Mouse (Mus musculus) heart, adult 2 months (tissue): ENCODE measurements around the gene Fhdc1. TPM values are rescaled to one million over a fixed set of nuclear protein-coding genes. Genes with fewer than 3 reads are reported as not detected.

Experiments used
- DNase-seq, 2 experiments: peaks; one replicate each; pipeline ENCODE4 v3.0.0; 2021
- H3K27ac ChIP-seq: fragments of 200-600 bp; 2 replicates; pipeline ENCODE4 v1.8.1; 2022
- H3K27me3 ChIP-seq: fragments of 200-500 bp; 2 replicates; pipeline ENCODE4 v1.6.1; 2012; ENCODE audit warnings: mild to moderate bottlenecking, low read length, inconsistent platforms, mixed read lengths; ENCODE audit not compliant: control insufficient read depth, insufficient read depth
- H3K36me3 ChIP-seq: fragments of 200-500 bp; 2 replicates; pipeline ENCODE4 v1.6.1; 2012; ENCODE audit warnings: low read length, inconsistent platforms; ENCODE audit not compliant: control insufficient read depth, insufficient read depth
- H3K4me1 ChIP-seq: fragments of 200-500 bp; 2 replicates; pipeline ENCODE4 v1.6.1; 2011; ENCODE audit warnings: low read length; ENCODE audit not compliant: control insufficient read depth, insufficient read depth
- H3K4me3 ChIP-seq: fragments of 200-600 bp; 2 replicates; pipeline ENCODE4 v1.8.1; 2022
- H3K79me2 ChIP-seq: fragments of 200-500 bp; replicated peaks from 2 replicates; pipeline ENCODE4 v1.6.1; 2012; ENCODE audit warnings: mild to moderate bottlenecking, inconsistent platforms, low read length, moderate library complexity, mixed read lengths; ENCODE audit not compliant: control insufficient read depth, insufficient read depth
- H3K9ac ChIP-seq: fragments of 200-500 bp; 2 replicates; pipeline ENCODE4 v1.6.1; 2012; ENCODE audit warnings: low read depth, mild to moderate bottlenecking, control low read depth, inconsistent platforms, low read length, mixed read lengths
- CTCF ChIP-seq: fragments of 200-600 bp; IDR thresholded peaks from 2 replicates; pipeline ENCODE4 v1.8.1; 2022; ENCODE audit warnings: antibody characterized with exemption, mild to moderate bottlenecking, moderate library complexity
- EP300 ChIP-seq: fragments of 200-500 bp; IDR thresholded peaks from 2 replicates; pipeline ENCODE4 v1.6.1; 2011; ENCODE audit warnings: low read depth, low read length, control low read depth; ENCODE audit not compliant: insufficient read depth
- POLR2A ChIP-seq: fragments of 200-500 bp; IDR thresholded peaks from 2 replicates; pipeline ENCODE4 v1.6.1; 2011; ENCODE audit warnings: mild to moderate bottlenecking, low read depth, low read length, control low read depth; ENCODE audit not compliant: insufficient read depth
- WGBS: fragments of 180-500 bp; shearing (Covaris S2); methylation state at CpG from one replicate; pipeline ENCODE4 v1.1.7; 2018; 5-methylcytosine and 5-hydroxymethylcytosine counted together
- intact Hi-C: fragments of 180-260 bp; cut with DNase I; formaldehyde crosslinking; loops from one replicate; pipeline ENCODE4 v1.15.1; 2025
- long read RNA-seq: library from polyadenylated mRNA; stranded (forward); transcript quantifications from one replicate; pipeline ENCODE4 v2.0.0, GENCODE M21; 2021
- polyA plus RNA-seq: library from polyadenylated mRNA; depleted of rRNA; stranded (reverse); fragments of >200 nt; gene quantifications from 2 replicates; pipeline ENCODE4 v1.2.3, GENCODE M21; 2012; rRNA removed
- total RNA-seq, 2 experiments: library from RNA; stranded (reverse); gene quantifications; 2 replicates each; pipeline ENCODE4 v1.2.3; 2021

The Fhdc1 gene
- total RNA-seq (under 1 TPM; 0.59 to 0.60 TPM), polyA plus RNA-seq (0.09 and 0.39 TPM in 2 replicates)
- long read RNA-seq: 0 reads

DNA sequence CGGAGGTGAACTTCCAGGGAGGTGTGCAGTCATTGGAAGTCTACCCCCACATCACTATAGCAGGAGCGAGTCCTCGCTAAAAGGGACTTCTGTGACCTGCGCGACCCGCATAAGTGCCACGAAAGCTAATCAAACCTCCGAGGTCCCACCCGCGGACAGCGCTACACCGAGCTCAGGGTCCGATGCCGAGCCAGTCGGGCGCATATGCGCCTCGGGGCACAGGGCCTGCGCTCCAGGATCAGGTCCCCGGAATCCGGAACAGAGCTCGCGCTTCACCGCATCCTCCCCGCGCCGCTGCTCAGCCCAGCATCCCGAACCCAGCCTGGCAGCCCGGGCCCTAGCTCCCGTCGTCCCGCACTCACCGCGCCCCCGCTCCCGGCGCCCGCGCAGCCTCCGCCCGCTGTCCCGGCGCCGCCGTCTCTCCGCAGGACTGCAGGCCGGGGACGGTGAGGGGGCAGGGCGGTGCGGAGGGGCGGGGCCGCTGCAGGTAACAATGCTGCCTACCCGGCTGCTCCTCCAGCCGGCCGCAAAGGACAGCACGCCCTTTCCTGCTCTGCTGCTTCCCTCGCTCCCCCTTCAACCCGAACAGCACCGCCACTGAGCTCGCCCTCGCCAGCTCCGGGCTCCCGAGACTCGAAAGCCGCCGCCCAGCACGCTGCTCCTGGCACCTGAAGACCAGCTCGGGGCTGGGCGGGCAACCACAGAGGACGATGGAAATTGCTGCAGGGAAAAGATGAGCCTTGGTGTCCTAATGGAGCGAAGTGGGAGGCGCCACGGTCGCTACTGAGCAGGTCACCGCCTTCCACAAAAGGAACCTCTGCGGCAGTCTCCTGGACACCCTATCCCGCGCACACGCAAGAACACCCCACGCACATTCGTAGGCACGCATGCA lies at the start of gene Fhdc1:
Gene Fhdc1, minus strand, starts transcription at position 424 of the 892 bp plus-strand sequence.
- under 1% methylated on average over 81 of the region's 82 CpGs for WGBS
- intact Hi-C loops: loop anchor here (2.0 kb wide), 1 partner anchor 63 kb away; no protein-coding TSS in a partner anchor
- Histone ChIP-seq H3K27me3 (peaks cover 3% of the 10 kb centered on the region), H3K9ac (peak within 1 kb of the TSS; percentile 70), H3K4me1 (peaks cover 2% of the 10 kb centered on the region; the same call in 1 of the 2 replicates), H3K36me3 (no peaks in the 10 kb centered on the region), H3K79me2 (no peaks in the 10 kb centered on the region), H3K27ac (no peak within 1 kb of the TSS), H3K4me3 (peak within 1 kb of the TSS; percentile 58)
- TF ChIP-seq CTCF (peak; percentile 14; the same call in 1 of the 2 replicates), POLR2A (no peak)
- DNase-seq: peak; percentile 55 to 60

DNA sequence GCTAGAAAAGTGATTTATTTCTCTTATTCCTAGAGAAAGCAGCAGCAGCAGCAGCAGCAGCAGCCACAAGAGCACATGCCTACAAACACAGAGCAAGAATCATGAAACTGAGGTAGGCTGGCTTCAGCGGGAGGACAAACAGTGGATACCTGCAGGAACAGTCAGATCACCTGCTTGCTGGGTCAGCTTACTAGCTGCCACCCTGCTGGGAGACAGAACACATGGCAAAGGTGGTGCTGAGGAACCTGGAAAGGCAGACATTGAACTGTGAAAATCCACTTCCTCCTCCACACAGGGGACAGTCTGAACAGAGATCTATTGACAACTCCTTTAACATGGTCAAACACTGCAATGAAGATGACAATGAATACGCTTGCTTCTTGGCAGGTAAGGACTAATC lies 48.8 kb upstream of the Fhdc1 start:
- Histone ChIP-seq H3K79me2 (no peaks in the 10 kb centered on the region; the same call in 1 of the 2 replicates), H3K27ac (no peak overlapping the region), H3K4me1 (no peaks in the 10 kb centered on the region; the same call in 1 of the 2 replicates), H3K4me3 (no peak overlapping the region), H3K27me3 (no peaks in the 10 kb centered on the region), H3K36me3 (peaks cover 9% of the 10 kb centered on the region), H3K9ac (no peak overlapping the region)
- TF ChIP-seq CTCF: no peak
- no peak for TF ChIP-seq POLR2A
- TF ChIP-seq EP300: no peak
- WGBS: 91% methylated on average over 2 of the region's 2 CpGs
- DNase-seq: no peak
- intact Hi-C loops: no loop called here

DNA sequence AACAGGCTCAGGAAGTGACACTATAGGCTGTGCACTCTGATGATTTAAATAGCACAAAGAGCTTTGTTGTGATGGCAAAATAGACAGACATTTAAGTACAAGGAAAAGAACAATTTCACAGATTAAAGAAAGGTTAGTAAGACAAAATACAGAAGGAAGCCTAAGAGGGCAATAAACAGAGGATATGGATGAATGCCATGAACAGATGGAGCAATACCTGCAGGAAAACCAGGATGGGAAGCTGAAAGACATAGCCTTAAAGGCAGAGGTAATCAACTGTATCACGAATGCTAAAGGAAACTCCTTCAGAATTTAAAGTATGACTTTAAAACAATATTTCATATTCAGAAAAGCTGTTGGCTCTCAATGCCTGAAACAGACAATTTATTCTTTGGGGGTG lies 44.7 kb upstream of the Fhdc1 start:
- Histone ChIP-seq H3K4me3 (no peak overlapping the region), H3K36me3 (peaks cover 6% of the 10 kb centered on the region), H3K4me1 (no peaks in the 10 kb centered on the region; the same call in 1 of the 2 replicates), H3K9ac (no peak overlapping the region), H3K79me2 (no peaks in the 10 kb centered on the region), H3K27ac (no peak overlapping the region), H3K27me3 (no peaks in the 10 kb centered on the region)
- no peak for DNase-seq
- intact Hi-C loops: no loop called here
- WGBS: 58% methylated on average over 1 of the region's 1 CpGs
- TF ChIP-seq EP300 (no peak), CTCF (no peak), POLR2A (no peak)

DNA sequence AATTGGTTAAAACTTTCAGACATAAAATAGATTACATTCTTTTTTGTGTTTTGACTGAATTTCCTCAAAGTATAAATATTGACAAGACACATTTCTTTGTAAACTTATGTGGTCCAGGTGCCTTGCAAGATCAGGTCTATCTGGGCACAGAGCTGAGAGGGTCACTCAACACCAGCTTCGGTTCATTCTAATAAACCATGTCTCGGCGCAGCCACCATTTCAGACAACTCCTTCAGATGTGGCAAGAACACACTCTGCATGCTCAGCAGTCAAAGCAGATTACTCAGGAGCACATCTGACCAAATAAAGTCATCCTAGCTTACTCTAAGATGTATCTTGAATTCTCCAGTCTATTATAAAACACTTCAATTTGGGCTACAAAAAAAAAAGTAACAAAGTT lies 35.9 kb upstream of the Fhdc1 start:
- no peaks in the 10 kb centered on the region for H3K79me2 ChIP-seq
- intact Hi-C loops: no loop called here
- WGBS: 93% methylated on average over 3 of the region's 3 CpGs

DNA sequence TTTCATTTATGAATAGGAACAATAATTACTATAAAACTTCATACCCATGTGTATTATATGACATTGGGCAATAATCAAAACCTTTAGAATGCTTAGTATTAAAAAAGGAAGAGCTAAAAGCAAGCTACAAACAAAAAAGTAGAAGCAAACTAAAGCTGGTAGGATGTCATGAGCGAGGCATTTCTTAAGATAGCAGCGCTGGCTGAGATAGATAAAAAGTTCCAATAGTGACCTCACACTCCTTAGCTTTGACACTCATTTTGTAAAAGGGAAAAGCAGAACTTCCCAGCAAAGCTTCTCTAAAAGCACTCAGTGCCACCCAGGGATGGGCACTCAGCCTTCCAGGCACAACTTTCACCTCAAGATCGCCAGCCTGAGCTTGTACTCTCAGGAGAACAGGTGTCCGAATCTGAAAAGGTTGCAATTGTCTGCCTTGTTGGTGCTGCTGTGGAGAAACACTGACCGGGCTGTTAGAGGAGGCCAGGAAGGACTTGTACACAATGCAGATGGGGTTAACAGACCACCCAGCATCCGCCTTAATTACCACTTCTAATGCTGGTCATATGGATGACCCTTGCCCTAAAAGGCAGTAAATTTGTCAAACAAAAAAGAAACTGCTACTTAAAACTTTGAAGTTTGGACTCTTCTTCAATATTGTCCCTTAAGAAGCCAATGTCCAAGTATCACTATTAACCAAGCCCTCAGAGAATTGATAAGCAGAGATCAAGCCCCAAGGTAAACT lies 32.7 kb upstream of the Fhdc1 start:
- no peak overlapping the region for H3K4me3 ChIP-seq
- no peak overlapping the region for H3K9ac ChIP-seq
- H3K4me1 ChIP-seq: no peaks in the 10 kb centered on the region
- H3K36me3 ChIP-seq: no peaks in the 10 kb centered on the region
- WGBS: 78% methylated on average over 6 of the region's 6 CpGs
- intact Hi-C loops: no loop called here
- no peak overlapping the region for H3K27ac ChIP-seq
- no peak for DNase-seq
- H3K79me2 ChIP-seq: no peaks in the 10 kb centered on the region
- no peak for TF ChIP-seq POLR2A
- no peaks in the 10 kb centered on the region for H3K27me3 ChIP-seq

More for the DNA sequence above, 35.9 kb upstream of the Fhdc1 start:
- no peaks in the 10 kb centered on the region for H3K4me1 ChIP-seq
- H3K9ac ChIP-seq: no peak overlapping the region
- H3K4me3 ChIP-seq: no peak overlapping the region
- no peak overlapping the region for H3K27ac ChIP-seq
- no peaks in the 10 kb centered on the region for H3K36me3 ChIP-seq
- H3K27me3 ChIP-seq: no peaks in the 10 kb centered on the region
- no peak for TF ChIP-seq POLR2A
- TF ChIP-seq EP300: no peak
- TF ChIP-seq CTCF: no peak
- no peak for DNase-seq

DNA sequence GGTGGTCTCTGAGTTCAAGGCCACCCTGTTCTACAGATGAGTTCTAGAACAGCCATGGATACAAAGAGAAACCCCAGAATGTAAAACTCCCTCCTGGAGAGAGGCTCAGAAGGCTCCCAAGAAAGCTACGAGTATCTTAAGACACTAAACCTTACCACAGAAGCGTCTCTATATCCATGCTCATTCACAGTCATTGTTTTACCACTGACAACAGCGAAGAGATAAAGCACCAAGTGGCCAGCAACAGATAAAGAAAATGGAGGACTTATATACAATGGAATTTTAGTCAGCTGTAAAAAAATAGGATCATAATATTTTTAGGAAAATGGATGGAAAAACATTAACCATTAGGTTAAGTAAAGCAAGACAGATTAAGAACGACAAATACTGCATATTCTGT lies 25.0 kb upstream of the Fhdc1 start:
- Histone ChIP-seq H3K27me3 (no peaks in the 10 kb centered on the region), H3K4me3 (no peak overlapping the region), H3K79me2 (no peaks in the 10 kb centered on the region), H3K4me1 (no peaks in the 10 kb centered on the region), H3K9ac (no peak overlapping the region), H3K27ac (no peak overlapping the region), H3K36me3 (no peaks in the 10 kb centered on the region; the same call in 1 of the 2 replicates)
- TF ChIP-seq CTCF (no peak), POLR2A (no peak), EP300 (no peak)
- intact Hi-C loops: no loop called here
- DNase-seq: no peak
- 76% methylated on average over 4 of the region's 4 CpGs for WGBS
